Mouse (Mus musculus): ENCODE results near the gene Oas1a. TPM values are rescaled to one million over a fixed set of nuclear protein-coding genes. Genes with fewer than 3 reads are reported as not detected.
"Not testable (repeated sequence)": the region's sequence is repeated elsewhere in the genome, so short reads cannot be mapped to it uniquely, and the experiment has no call there.

Oas1a gene
- 1 to 10 TPM; 2.6 to 3.8 (median 2.8) TPM for total RNA-seq (2022)

- DNase-seq, result not testable (repeated sequence)
Measured at GRCm38 (mm10) chr5:120906791-120907733, at the start of gene Oas1a. Oas1a (minus strand) TSS chr5:120907521.

- no peak for DNase-seq
Measured at GRCm38 (mm10) chr5:120953974-120954373, 46.7 kb upstream of the Oas1a start.

- no peak for DNase-seq
Measured at GRCm38 (mm10) chr5:120952242-120952770, 45.0 kb upstream of the Oas1a start.

GRCm38 (mm10) chr5:120942076-120942475 lies 34.8 kb upstream of the Oas1a start:
- DNase-seq, result no peak

GRCm38 (mm10) chr5:120938586-120938985 lies 31.3 kb upstream of the Oas1a start:
- DNase-seq, result no peak

GRCm38 (mm10) chr5:120937841-120938240 lies 30.5 kb upstream of the Oas1a start:
- DNase-seq, result peak; percentile 69

GRCm38 (mm10) chr5:120933966-120934365 lies 26.6 kb upstream of the Oas1a start:
- DNase-seq, result no peak

GRCm38 (mm10) chr5:120927036-120927435 lies 19.7 kb upstream of the Oas1a start:
- no peak for DNase-seq

- DNase-seq, result not testable (repeated sequence)
Measured at GRCm38 (mm10) chr5:120926311-120926710, 19.0 kb upstream of the Oas1a start.

- not testable (repeated sequence) for DNase-seq
Measured at GRCm38 (mm10) chr5:120924520-120924919, 17.2 kb upstream of the Oas1a start.

GRCm38 (mm10) chr5:120923969-120924368 lies 16.6 kb upstream of the Oas1a start:
- no peak for DNase-seq

- no peak for DNase-seq
Measured at GRCm38 (mm10) chr5:120920296-120920695, 13.0 kb upstream of the Oas1a start.

- DNase-seq, result not testable (repeated sequence)
Measured at GRCm38 (mm10) chr5:120919156-120919935, 12.0 kb upstream of the Oas1a start.

GRCm38 (mm10) chr5:120914204-120914603 lies 6.9 kb upstream of the Oas1a start, which contains the start of gene Oas1d:
Oas1d (plus strand) TSS chr5:120914536.
- DNase-seq, result not testable (repeated sequence)

- no peak for DNase-seq
Measured at GRCm38 (mm10) chr5:120908196-120908920, 1.0 kb upstream of the Oas1a start.

- no peak for DNase-seq
Measured at GRCm38 (mm10) chr5:120902056-120902455, 5.3 kb downstream of the Oas1a start.

GRCm38 (mm10) chr5:120900666-120901065 lies 6.7 kb downstream of the Oas1a start:
- no peak for DNase-seq

- no peak for DNase-seq
Measured at GRCm38 (mm10) chr5:120898726-120899125, 8.6 kb downstream of the Oas1a start.

- no peak for DNase-seq
Measured at GRCm38 (mm10) chr5:120898307-120898706, 9.0 kb downstream of the Oas1a start.

- no peak for DNase-seq
Measured at GRCm38 (mm10) chr5:120895231-120895900, 12.0 kb downstream of the Oas1a start.

GRCm38 (mm10) chr5:120894692-120895091 lies 12.6 kb downstream of the Oas1a start:
- DNase-seq, result not testable (repeated sequence)

- not testable (repeated sequence) for DNase-seq
Measured at GRCm38 (mm10) chr5:120893866-120894265, 13.5 kb downstream of the Oas1a start.

All from adrenal gland, adult 8-10 months (tissue).